Mouse (Mus musculus) testis, adult 2 months (tissue): ENCODE measurements around the gene Tmem176a.

Experiments
- CTCF ChIP-seq: fragments of 200-500 bp; IDR thresholded peaks from 2 replicates; pipeline ENCODE4 v1.5.1; 2012; ENCODE audit warnings: low read depth, mild to moderate bottlenecking, inconsistent platforms, low read length, moderate library complexity; ENCODE audit not compliant: control insufficient read depth, insufficient read depth, insufficient replicate concordance
- POLR2A ChIP-seq: fragments of 200-500 bp; IDR thresholded peaks from 2 replicates; pipeline ENCODE4 v1.6.1; 2012; ENCODE audit warnings: low read depth, mild to moderate bottlenecking, inconsistent platforms, low read length, moderate library complexity; ENCODE audit not compliant: control insufficient read depth

DNA sequence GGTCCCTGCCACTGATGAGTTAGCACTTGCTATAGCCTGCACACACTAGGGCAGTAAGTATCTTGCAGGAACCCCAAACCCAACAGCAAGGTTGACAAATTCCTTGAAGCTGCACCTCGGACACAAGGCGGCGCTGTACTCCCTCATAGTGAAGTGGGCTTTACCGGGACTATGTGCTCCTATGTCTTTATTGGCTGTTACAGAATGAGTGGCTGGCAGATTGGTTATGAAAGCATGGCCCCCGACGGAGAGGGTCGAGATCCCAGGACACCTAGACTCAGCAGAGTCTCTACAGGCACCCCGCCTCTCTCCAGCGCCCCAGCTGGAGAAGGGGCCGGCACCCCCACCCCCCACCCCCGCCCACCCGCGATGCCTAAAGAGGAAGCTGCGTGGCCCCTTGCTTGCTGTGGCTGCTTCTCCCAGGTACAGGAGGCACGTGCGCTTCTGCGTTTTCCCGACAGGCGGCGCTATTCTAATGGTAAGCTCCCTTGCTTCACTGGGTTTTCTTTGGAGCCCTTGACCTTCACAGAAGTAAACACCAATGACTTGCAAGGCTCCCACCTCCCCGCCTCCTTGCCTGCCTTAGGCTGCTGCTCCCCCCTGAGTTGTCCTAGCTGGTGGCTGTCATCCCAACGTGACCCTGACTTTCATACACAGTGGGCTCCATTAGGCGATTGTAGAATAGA, 19.6 kb downstream of the Tmem176a start:
- TF ChIP-seq CTCF (peak; percentile 85; the same call in 1 of the 2 replicates), POLR2A (no peak)
